In genomic region chr9:62438085-62438754, GRCm38 (mm10) we compare ENCODE assay signal across 7 mouse cellular contexts.
DNase-seq lines count a peak whose midpoint lies in the region; ATAC-seq and TF ChIP-seq lines count a peak whose summit lies in the region.

No protein-coding gene starts in this region.

- H3K4me2 ChIP-seq in lung, embryonic 14.5 days = no peak overlapping the region
- no peak overlapping the region for H3K4me2 ChIP-seq in embryonic facial prominence, embryonic 13.5 days
- no peak overlapping the region for H3K4me2 ChIP-seq in hindbrain, postnatal 0 days (ENCODE audit: low read depth, low read length)
- H3K4me2 ChIP-seq in stomach, embryonic 14.5 days (replicated peaks; ENCODE audit: low read depth, low read length) = no peak overlapping the region

- peak overlapping the region; percentile 77 for H3K27ac ChIP-seq in lung, embryonic 14.5 days (ENCODE audit: low read depth)
- peak overlapping the region; percentile 44 for H3K27ac ChIP-seq in embryonic facial prominence, embryonic 13.5 days
- H3K27ac ChIP-seq in hindbrain, postnatal 0 days = peak overlapping the region; percentile 85
- peak overlapping the region; percentile 58; the same call in 1 of the 2 replicates for H3K27ac ChIP-seq in stomach, embryonic 14.5 days (ENCODE audit: low read length)

- H3K4me3 ChIP-seq in lung, embryonic 14.5 days (ENCODE audit: low read depth, low read length) = no peak overlapping the region
- no peak overlapping the region for H3K4me3 ChIP-seq in embryonic facial prominence, embryonic 13.5 days
- no peak overlapping the region for H3K4me3 ChIP-seq in hindbrain, postnatal 0 days (ENCODE audit: low read length)
- no peak overlapping the region for H3K4me3 ChIP-seq in stomach, embryonic 14.5 days (ENCODE audit: low read depth, low read length)

- no peak for DNase-seq in lung, embryonic 14.5 days
- DNase-seq in lung, adult 18-20 months = no peak
- DNase-seq in hindbrain, postnatal 0 days (ENCODE audit: low spot score) = peak; percentile 18
- DNase-seq in yolk sac, embryonic 10.5 days (ENCODE audit: low spot score) = no peak
- DNase-seq in spleen, postnatal 14 days (ENCODE audit: low spot score in 2 of 2) = no peak

- no peak for TF ChIP-seq CTCF in lung, embryonic 14.5 days (IDR thresholded peaks at IDR 0.05; ENCODE audit: low read depth)
- TF ChIP-seq CTCF in hindbrain, postnatal 0 days (IDR thresholded peaks at IDR 0.05; ENCODE audit: low read depth) = no peak

- H3K9me3 ChIP-seq in lung, embryonic 14.5 days (ENCODE audit: low read depth, low read length) = no peaks in the 10 kb centered on the region
- H3K9me3 ChIP-seq in embryonic facial prominence, embryonic 13.5 days = no peaks in the 10 kb centered on the region
- no peaks in the 10 kb centered on the region for H3K9me3 ChIP-seq in hindbrain, postnatal 0 days (ENCODE audit: low read length)
- no peaks in the 10 kb centered on the region for H3K9me3 ChIP-seq in stomach, embryonic 14.5 days (ENCODE audit: control insufficient read depth, low read depth, low read length)

- 68% methylated on average over 5 of the region's 5 CpGs for WGBS in lung, embryonic 14.5 days
- WGBS in embryonic facial prominence, embryonic 13.5 days = 78% methylated on average over 5 of the region's 5 CpGs
- WGBS in hindbrain, postnatal 0 days = 56% methylated on average over 5 of the region's 5 CpGs
- 92% methylated on average over 5 of the region's 5 CpGs for WGBS in stomach, embryonic 14.5 days

- peaks cover 7% of the 10 kb centered on the region; the same call in 1 of the 2 replicates for H3K4me1 ChIP-seq in lung, embryonic 14.5 days (ENCODE audit: insufficient read depth)
- peaks cover 25% of the 10 kb centered on the region for H3K4me1 ChIP-seq in embryonic facial prominence, embryonic 13.5 days
- peaks cover 17% of the 10 kb centered on the region; the same call in 1 of the 2 replicates for H3K4me1 ChIP-seq in hindbrain, postnatal 0 days (ENCODE audit: insufficient read depth, low read length)
- H3K4me1 ChIP-seq in stomach, embryonic 14.5 days (ENCODE audit: control insufficient read depth, insufficient read depth, low read length) = peaks cover 18% of the 10 kb centered on the region; the same call in 1 of the 2 replicates

- H3K27me3 ChIP-seq in lung, embryonic 14.5 days (ENCODE audit: insufficient read depth, low read length) = no peaks in the 10 kb centered on the region
- no peaks in the 10 kb centered on the region for H3K27me3 ChIP-seq in embryonic facial prominence, embryonic 13.5 days
- H3K27me3 ChIP-seq in hindbrain, postnatal 0 days (ENCODE audit: insufficient read depth, low read length) = no peaks in the 10 kb centered on the region
- H3K27me3 ChIP-seq in stomach, embryonic 14.5 days (ENCODE audit: control insufficient read depth, insufficient read depth, low read length) = no peaks in the 10 kb centered on the region

- H3K36me3 ChIP-seq in lung, embryonic 14.5 days (ENCODE audit: insufficient read depth) = no peaks in the 10 kb centered on the region
- H3K36me3 ChIP-seq in embryonic facial prominence, embryonic 13.5 days = no peaks in the 10 kb centered on the region
- no peaks in the 10 kb centered on the region for H3K36me3 ChIP-seq in hindbrain, postnatal 0 days (ENCODE audit: insufficient read depth, low read length)
- no peaks in the 10 kb centered on the region for H3K36me3 ChIP-seq in stomach, embryonic 14.5 days (ENCODE audit: control insufficient read depth, insufficient read depth, low read length)

- no peak for ATAC-seq in lung, embryonic 14.5 days (ENCODE audit: insufficient read depth)
- ATAC-seq in embryonic facial prominence, embryonic 13.5 days (ENCODE audit: insufficient number of reproducible peaks, insufficient read depth, low FRiP score, low TSS enrichment, low read depth) = no peak
- ATAC-seq in hindbrain, postnatal 0 days = peak; percentile 52
- no peak for ATAC-seq in stomach, embryonic 14.5 days (ENCODE audit: insufficient number of reproducible peaks, insufficient read depth, low FRiP score, low read depth)

- no peak overlapping the region for H3K9ac ChIP-seq in lung, embryonic 14.5 days
- H3K9ac ChIP-seq in embryonic facial prominence, embryonic 13.5 days = no peak overlapping the region
- H3K9ac ChIP-seq in hindbrain, postnatal 0 days (replicated peaks; ENCODE audit: low read length) = peak overlapping the region; percentile 41
- H3K9ac ChIP-seq in stomach, embryonic 14.5 days (replicated peaks; ENCODE audit: low read depth, low read length) = no peak overlapping the region
